Mouse (Mus musculus) urinary bladder, postnatal 14 days (tissue): ENCODE results near the gene Fam81b.
"Not testable (repeated sequence)": the region's sequence is repeated elsewhere in the genome, so short reads cannot be mapped to it uniquely, and the experiment has no call there.

Experiments
- DNase-seq: peaks from one replicate; pipeline ENCODE4 v3.0.0; 2021; ENCODE audit warnings: low spot score

Gene Fam81b

DNA sequence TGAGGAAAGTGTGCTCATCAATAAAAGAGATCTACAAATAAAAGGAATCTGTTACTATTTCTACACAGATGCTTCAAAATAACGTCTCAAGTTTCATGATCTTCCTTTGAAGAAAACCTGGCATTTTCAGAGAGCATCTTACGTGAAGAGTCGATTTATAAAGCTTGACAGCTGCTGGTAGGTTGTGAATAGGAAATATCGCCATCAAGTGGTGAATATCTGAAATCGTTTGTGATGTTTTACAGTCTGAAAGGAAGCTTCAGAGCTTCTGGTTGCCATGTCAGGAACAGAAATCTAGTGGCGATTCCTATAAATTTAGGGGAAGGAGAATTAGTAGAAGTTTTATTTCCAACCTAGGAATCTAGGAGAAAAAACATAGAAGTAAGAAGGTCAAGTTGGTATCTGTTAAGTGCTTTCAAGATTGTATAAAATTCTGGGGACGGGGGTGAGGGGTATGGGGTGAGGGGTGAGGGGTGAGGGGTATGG lies at the start of gene Fam81b:
Fam81b (minus strand) TSS at position 436 of the 486 bp plus-strand sequence.
- DNase-seq: no peak

DNA sequence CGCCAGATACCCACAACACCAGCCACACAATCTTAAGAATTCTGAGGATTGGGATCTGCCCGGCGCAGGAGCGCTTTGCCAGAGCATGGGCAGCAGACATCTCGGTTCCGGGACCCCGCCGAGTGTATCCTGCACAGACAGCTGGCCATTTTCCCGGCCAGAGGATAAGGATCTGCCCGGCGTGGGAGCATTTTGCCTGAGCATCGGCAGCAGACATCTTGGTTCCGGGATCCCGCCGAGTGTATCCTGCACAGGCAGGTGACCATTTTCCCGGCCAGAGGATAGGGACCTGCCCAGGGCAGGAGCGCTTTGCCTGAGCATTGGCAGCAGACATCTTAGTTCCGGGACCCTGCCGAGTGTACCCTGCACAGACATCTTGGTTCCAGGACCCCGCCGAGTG lies 41.1 kb upstream of the Fam81b start:
- not testable (repeated sequence) for DNase-seq

DNA sequence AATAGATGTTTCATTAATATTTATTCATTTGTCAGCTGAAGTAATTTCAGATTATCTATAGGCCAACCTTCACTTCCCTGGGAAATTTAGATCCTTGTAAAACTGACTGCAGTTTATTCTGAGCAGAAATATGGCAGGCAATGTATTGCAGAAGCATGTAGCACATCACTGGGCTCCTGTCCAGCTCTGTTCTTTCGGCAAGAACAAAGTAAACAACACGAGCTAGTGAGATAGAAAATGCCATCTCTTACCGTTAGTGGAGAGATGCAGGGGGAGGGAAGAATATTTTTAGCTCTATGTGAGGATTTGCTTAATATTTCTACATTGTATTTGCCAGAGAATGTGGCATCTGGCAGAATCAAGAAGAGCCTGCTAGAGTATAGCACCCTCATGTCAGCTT lies 13.8 kb upstream of the Fam81b start:
- no peak for DNase-seq

DNA sequence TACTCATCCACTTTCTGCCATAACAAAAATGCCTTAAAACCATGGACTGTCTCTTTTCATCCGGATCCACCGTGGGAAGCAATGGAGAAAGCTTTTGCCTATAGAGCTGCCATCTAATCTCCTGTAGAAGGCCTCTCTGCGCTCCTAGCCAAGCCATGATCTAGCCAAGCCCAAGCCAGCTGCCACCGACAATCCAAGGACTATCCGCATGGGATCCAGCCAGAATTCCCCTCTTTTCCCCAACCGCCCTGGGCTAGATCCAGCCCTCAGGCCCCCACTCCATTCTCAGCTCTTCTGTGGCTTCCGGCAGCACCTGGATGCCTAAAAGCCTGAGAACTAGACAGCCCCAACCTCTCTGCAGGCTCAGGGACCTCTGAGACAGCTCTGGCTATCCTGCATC lies 6.7 kb upstream of the Fam81b start:
- no peak for DNase-seq

DNA sequence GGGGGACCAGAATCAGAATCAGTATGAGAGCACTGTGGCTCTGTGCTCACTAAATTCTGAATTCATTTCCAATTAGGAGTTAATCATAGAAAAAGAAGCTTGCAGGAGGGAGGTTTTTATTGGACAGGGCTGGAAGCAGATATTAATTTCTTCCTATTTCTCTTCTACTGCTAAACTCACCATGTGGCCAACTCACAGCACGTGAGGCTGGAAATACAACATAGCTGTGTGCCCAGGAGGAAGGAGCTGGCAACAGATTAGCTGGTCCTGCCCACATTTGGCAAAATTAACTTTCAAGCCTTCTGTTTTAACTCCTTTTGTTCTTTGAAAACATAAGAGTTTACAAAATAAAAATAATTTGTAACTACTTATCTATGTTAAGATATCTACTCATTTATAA lies 3.9 kb upstream of the Fam81b start:
- DNase-seq: no peak

DNA sequence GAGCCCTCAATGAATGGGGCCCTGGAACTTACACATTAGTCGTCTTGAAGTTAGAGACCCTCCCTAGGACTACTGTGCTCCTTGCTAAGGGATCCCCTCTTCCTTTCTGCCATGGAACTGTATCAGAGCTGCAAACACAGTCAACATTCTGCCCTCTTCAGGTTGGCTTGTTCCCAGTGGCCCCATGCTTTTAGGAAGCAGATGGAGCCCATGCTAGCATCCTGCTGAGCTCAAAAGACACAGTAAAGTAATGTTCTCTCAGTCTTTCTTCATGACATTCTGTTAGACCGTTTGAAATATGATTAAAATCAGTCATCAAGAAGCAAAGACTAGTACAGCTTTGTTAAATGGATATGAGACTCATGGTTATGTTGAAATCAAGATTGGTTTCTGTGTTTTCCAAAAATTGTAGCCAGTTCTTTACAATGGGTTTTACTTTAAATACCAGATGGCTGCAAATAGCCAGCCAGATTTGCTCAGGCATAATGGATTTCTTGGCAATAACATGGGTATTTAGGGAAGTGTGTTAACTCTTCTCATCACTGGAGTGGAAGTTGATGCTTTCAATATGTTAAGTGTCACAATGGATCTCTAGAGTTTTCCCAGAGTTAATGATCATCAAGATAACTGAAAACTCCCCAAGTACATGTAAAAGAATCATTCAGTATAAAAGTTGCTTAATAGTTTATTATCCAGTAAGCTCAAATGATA lies 938 bp upstream of the Fam81b start:
- DNase-seq: no peak

DNA sequence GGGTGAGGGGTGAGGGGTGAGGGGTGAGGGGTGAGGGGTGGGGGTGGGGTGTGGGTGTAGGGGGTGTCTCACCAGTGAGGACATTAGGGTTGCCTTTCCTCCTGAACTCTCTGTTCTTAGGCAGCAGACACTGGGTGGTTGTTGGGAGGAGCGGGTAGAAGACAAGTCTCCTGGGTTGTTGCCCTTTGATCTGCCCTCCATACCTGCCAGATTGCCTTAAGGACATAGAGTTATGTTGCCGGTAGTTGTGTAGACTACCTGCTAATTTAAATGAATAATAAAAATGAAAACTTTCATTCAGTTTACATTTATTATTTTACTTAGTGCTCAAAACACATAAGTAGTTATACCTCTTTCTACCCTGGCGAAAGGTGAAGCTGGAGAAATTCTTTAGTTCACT lies 369 bp upstream of the Fam81b start:
- DNase-seq: no peak

DNA sequence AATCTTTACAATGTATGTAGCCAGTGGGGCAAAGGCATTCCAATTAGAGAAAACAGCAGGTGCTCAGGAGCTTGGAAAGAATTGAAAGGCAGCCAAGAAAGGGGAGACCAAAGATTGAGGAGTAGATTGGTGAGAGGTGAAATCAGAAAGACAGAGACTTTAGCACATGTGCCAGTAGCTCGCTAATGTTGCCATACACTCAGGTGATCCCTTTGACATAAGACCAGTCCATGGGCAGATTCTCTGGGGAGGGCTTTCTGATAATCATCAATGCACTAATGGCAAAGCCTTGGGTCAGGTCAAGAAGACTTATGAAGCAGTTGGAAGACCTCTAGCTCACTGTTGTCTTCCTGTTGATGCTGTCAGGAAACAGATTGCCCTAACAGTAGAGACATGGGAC lies 671 bp downstream of the Fam81b start:
- no peak for DNase-seq

DNA sequence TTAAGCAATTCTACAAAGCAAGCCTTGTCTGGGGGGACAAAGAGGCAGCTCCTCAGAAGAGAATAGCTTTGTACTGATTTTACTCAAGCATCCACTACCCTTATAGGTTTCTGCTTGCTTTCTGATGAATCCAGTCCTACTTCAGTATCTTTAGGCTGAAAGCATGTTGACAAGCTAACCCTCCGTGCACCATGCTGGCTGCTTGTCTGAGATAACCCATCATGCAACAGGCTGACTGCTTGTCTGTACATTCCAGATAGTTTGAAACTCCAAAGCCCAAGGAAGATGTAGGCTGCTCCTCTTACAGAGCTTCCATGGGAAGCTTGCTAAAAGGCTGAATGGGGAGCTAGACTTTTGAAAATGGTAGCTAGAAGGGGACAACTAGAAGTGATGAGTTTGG lies 1.7 kb downstream of the Fam81b start:
- DNase-seq: no peak

DNA sequence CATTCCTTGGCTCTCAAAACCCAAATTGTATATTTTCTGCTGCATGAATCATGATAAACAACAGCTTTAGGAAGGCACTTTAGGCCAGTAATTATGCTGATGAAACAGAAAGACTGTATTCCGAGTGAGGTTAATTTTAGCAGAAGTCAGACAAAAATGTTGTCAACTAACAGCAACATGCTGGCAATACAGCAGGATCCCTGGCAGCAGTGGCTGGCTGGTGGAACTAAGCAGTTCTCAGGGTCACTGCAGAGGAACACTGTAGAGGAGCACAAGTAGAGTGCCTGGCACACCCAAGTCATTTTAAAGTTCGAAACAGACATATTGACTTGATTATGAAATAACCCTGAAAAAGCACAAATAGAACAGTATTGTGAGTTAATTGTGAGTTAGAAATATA lies 2.8 kb downstream of the Fam81b start:
- DNase-seq: no peak

DNA sequence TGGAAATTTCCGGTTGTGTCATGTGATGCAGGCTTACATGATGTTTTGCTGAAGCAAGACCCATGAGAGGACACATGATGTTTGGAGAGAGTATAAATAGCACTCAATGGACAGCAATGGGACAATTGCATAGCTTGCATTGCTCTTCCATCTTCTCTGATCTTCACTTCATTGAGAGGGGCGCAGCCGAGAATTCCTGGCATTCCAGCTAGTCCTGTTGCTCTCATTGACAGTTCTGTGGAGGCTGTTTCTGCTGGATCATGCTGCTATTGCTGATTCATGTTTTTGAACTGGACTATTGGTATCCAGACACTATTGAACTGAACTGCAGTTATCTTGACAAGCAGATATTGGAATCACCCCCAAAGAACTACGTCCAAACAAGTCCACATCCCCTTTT lies 12.8 kb downstream of the Fam81b start:
- DNase-seq: no peak

DNA sequence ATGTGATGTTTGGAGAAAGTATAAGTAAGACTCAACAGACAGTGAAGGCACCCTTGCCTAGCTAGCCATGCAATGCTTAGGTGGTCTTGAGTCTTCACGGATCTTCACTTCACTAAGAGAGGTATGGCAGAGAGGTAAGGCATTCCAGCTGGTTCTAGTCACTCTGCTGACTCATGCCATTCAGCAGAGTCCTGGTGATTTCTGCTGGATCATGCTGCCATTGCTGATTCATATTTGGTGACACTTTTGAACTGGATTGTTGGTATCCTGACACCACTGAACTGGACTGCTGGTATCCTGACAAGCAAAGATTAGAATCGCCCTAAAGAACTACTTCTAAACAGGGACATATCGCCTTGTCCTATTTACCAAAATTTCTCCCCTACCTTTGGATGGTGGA lies 20.3 kb downstream of the Fam81b start:
- no peak for DNase-seq

DNA sequence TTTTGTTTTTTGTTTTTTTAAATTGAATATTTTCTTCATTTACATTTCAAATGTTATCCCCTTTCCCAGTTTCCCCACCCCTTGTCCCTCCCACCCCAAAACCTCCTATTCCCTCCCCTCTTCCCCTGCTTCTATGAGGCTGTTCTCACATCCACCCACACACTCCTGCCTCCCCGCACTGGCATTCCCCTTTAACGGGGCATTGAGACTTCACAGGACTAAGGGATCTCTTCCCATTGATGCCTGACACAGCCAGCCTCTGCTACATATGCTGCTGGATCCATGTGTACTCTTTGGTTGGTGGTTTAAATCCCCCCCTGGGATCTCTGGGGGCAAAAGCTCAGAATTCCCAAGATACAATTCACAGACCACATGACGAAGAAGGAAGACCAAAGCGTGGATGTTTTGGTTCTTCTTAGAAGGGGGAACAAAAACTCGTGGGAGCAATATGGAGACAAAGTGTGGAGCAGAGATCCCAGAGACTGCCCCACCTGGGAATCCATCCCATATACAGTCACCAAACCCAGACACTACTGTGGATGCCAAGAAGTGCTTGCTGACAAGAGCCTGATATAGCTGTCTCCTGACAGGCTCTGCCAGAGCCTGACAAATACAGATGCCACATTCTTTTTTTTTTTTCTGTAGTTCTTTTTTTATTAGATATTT lies 40.4 kb downstream of the Fam81b start:
- DNase-seq: no peak

DNA sequence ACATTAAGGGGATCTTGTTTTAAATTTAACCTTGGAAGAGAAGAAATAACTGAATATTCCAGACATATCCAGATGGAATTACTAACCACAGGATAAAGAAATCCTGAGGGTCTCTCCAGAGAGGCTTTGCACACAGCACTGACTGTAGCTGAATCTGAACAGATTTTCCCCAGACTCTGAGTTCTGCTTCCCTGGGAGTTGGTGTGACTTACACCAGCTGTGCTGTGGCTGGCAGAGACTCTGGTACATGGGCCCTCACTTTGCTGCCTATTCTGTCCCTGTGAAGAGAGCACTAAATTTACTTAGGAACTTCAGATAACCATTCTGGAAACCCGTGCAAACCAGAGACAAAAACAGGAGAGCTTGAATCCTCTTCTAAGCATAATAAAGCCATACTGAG lies 46.1 kb downstream of the Fam81b start:
- no peak for DNase-seq

DNA sequence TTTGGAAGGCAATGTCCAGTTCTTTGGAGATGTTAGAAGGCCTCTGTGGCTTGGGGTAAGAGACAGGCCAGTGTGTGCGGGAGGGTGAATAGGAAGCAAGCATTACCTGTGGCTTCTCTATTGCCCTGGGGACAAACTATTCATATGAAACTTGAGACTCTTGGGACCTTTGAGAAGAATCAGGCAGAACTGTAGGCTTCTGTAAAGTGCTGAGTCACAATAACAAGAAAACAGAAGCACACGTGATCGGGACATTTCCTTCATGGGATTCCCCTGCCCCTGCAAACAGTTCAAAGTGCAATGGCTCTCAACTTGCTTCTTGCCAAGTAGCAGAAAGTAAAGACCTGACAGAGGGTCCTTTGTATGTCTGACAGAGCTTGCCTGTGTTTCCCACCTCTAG lies 48.5 kb downstream of the Fam81b start:
- DNase-seq: no peak

DNA sequence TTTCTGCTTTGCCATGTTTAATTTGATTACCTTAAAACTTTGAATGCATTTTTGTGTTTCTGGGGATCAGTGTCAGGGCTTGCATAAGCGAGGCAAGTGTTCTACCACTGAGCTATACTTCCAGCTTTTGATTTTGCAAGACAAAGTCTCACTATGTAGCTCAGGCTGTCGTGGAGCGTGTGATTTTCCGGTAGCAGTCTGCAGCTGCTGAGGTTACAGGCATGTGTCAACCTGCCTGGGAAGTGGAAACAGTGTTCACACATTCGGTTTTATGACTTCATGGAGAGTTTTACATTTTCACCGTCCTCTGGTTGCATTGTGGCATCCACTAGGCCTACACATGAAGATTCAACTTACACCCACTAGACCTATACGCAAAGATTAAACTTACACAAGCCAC lies 54.8 kb downstream of the Fam81b start:
- DNase-seq: peak; percentile 3

DNA sequence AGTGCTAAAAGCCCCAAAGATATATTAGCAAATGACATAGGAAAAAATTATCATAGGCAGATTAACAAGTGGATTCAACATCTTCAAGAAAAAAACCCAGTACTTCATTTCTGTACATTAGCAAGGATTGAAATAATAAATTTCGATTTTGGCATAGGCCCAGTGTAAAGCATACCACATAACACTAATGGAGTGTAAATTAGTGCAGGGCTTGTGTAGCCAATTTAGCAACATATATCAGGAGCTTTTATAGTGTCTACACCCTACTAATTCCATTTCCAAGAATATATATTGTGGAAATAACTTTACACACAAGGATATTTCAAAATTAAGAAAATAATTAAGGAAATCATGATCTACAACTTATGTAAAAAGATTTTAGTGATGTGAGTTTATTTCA lies 55.8 kb downstream of the Fam81b start:
- DNase-seq: no peak

DNA sequence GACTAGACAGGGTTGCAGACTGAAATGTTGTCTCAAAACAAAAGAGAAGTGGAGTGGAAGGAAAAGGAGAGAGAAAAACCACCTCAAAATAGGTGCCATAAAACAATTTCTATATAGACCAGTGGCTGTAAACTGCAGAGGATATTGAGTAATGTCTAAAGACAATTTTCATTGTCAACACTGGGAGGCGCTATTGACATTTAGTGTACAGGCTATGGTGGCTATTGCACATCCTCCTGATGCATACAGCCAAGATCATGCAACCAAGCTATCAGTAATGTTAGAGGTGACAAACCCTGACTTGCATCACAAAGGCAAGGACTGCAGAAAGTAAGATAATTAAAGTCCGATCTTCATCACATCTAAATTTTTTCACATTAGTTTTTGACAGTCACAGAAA lies 89.5 kb downstream of the Fam81b start:
- no peak for DNase-seq

DNA sequence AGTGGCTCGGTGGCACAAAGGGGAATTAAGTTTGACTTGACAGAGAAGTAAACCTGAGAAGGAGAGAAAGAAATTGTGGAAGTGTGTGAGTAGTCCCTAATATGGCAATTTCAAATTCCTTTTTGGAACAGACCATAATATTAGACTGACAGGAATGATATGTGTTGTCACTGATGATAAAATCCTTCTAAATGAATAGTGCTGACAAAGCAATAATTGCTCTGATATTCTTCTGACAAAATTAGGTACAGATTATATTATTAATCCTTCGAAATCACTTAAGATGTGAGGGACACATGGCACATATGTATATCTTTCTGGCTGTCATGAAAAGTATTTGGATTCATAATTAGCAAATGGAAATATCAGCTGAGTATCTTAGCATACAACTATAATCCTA lies 89.9 kb downstream of the Fam81b start:
- DNase-seq: no peak

DNA sequence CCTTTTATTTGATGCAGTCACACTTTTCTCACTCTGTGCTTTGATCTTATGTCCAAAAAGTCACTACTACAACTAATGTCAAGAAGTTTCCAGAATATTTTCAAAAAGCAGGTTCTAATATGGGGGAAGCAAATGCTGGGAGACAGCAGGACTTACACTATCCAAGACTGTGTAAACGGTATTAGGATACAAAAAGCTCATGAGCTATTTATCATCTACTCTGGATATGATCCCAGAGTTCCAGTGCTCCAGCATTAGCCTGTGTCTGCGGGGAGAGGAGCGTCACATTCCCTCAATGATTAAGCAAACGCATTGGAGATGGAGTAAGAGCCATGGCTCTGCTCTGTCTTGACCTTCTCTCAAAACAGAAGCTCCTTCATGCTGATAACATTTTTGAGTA lies 104.9 kb downstream of the Fam81b start:
- no peak for DNase-seq

DNA sequence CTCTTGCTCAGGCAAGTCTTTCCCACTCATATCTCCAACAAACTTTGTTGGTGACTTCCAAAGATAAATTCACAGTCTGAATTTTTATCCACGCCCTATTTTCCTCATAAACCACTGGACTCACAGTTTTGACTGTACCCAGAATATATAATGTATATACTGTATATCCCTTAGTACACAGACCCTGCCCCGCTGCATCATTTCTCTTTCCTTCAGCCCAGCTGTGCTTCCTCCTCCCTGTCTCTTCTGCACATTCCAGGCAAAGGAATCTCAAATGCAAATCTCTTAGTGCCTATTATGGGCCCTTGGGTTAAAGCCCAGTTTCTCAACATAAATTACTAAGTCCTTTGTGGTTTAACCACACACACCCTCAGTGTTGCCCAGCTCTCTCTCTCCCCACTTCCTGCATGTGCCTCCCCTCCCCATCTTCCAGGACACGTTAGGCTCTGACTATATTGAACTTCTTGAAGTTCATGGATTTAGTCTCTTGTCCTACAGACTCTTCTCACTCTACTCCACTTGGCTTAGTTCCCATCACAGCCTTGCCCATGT lies 107.5 kb downstream of the Fam81b start:
- DNase-seq: no peak

DNA sequence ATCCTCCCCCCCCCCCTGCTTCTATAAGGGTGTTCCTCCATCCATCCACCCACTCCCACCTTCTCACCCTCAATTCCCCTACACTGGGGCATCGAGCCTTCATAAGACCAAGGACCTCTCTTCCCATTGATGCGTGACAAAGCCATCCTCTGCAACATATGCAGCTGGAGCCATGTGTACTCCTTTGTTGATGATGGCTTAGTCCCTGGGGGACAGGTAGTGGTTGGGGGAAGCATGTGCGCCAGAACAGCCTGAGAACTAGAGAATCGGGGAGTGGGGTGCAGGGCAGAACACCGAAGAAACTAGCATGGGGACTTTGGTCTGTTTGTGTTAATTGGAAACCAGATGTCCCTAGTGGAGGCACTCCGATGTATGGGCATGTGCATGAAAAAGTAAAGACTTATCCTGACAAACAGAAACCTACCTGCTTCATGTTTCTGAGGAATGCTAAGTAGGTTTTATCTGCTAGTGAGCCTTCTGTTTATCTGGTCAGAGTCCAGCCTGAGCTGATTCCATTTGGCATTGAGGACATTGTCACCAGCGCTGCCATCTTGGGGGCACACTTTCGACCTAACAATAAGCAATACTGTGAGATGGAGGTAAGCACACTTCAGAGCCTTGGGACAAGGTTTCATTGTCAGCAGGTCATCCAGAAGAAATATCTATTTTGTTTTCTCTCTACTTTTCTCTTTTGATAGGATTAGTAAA lies 109.3 kb downstream of the Fam81b start:
- DNase-seq: no peak

DNA sequence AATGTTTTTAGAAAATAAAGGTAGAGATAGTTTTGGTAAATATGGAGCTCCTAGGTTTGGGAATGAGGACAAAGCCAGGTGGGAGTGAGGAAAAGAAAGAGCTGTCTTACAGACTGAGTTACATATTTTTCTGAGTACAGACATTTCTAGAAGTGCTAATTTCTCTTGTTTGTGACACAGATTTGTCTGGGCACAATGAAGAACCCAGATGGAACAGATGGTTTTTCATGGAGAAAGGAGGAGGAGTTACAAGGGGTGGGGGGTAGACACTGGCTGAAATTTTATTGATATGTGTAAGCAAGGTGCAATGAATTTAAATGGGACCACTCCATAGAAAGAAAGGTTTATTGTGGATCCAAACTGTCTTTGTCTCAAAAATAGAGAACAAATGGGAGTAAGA lies 109.9 kb downstream of the Fam81b start:
- no peak for DNase-seq
